Mouse (Mus musculus) monocyte, adult 2 months (primary cell): ENCODE measurements around the gene Scyl1.

Experiments
- DNase-seq, 2 experiments: peaks; one replicate each; pipeline ENCODE4 v3.0.0; 2022; ENCODE audit warnings: low spot score in 2 of 2, low read depth in 1 of 2

Scyl1 gene

GRCm38 (mm10) chr19:5721233-5721632 lies 50.0 kb downstream of the Scyl1 start:
- DNase-seq = no peak

GRCm38 (mm10) chr19:5716955-5717354 lies 54.3 kb downstream of the Scyl1 start:
- DNase-seq = no peak

DNA sequence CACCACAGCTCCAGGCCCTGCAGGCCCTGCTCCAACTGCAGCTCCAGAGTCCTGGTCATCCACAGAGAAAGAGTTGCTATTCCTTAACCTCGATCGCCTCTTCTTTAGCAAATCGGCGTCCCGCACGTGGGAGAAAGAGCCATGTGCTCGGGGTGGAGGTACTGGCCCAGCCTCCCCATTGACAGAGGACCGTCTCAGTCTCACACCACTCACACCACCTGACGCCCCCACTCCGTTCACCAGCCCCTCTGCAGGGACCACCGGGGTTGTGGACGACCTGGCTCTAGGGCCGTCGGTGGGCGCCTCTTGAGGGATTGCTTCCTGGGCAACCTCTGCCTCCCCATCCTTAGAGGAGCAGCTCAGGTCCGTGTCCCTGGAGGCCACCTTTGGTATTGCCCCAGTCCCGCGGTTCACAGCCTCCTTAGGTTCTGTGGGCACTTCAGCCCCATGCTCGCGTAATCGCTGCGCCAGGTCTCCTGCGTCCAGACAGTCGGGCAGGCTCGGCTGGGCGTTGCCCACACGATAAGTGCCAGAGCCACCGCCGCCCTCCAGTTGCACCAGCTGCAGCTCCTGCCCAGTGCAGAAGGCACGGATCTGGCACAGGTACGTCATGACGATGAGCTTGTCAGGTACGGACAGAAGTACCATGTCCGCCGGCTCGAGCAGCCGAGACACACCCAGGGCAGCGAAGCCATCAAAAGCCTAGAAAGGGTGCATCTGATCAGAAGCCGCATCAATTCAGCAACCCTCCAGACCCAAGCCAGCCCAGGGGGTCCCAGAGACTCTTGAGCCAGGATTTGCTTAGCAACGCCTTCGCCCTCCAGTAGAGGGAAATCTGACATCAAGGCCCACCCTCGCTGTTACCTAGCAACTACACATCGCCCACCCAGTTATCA lies 55.2 kb downstream of the Scyl1 start:
- no peak for DNase-seq

DNA sequence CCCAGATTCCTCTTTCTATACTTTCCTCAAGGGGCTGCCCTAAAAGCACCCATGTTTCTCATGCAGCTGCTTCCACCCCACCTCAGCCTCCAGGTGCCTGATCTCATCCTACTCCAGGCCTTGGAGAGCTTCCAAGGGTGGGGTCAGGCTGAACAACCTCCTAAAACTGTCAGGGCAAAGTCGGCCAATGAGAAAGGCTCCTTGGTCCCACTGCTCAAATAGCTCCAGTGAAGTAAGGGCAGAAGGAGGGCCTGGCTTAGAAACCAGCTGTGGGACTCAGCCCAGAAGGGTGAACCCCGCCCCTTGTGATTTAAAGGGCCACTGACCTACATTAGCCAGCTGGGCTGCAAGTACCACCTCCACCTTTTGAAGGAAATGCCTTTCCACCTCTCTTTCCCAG lies 57.5 kb downstream of the Scyl1 start:
- no peak for DNase-seq

GRCm38 (mm10) chr19:5713255-5713654 lies 58.0 kb downstream of the Scyl1 start:
- no peak for DNase-seq

DNA sequence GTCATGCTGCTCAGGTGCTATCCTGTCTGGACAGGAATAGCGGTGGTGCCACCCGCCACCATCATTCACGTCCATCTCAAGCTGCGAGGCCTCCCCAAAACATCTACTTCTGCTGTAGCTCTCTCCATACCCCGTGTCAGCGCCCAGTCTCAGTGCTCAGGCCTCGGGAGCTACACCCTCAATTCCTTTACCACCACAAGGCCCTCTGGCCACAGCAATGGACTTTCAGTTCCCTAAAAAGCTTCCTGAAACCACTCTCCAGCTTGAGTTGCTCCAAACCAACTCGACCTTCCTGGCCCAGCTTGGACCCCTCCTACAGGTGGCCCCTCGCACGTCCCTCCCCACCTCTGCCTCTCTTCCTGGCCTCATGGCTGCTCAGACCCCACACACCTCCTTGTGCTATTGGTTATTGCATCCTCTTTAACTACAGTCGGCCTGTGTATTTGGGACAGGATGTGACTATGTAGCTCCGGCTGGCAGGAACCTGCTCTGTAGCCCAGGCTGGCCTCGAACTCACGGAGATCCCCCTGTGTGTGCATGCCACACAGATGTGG lies 59.2 kb downstream of the Scyl1 start:
- peak; percentile 70 to 77 for DNase-seq

GRCm38 (mm10) chr19:5711218-5711617 lies 60.0 kb downstream of the Scyl1 start:
- no peak for DNase-seq

- no peak for DNase-seq
These were observed 60.6 kb downstream of the Scyl1 start for GRCm38 (mm10) chr19:5710581-5710980.

- no peak for DNase-seq
These were observed 61.2 kb downstream of the Scyl1 start for GRCm38 (mm10) chr19:5710068-5710467.
